Mouse (Mus musculus) liver, adult 2 months (tissue): ENCODE results near the gene Foxn2.

ENCODE experiments used
- CTCF ChIP-seq: fragments of 200-500 bp; IDR thresholded peaks from 2 replicates; pipeline ENCODE4 v1.5.1; 2011; ENCODE audit warnings: low read depth, low read length, control low read depth
- POLR2A ChIP-seq: fragments of 200-500 bp; IDR thresholded peaks from 2 replicates; pipeline ENCODE4 v1.6.1; 2011; ENCODE audit warnings: low read length, control low read depth; ENCODE audit not compliant: insufficient read depth; ENCODE audit errors: extremely low read depth

- TF ChIP-seq POLR2A: no peak
- no peak for TF ChIP-seq CTCF
These were observed 90.7 kb downstream of the Foxn2 start for GRCm38 (mm10) chr17:88531176-88531575.
